Mouse (Mus musculus) urinary bladder, adult 2 months (tissue): Measurements from ENCODE around the gene Mcee. TPM values are rescaled to one million over a fixed set of nuclear protein-coding genes. Genes with fewer than 3 reads are reported as not detected.

Experiments
- DNase-seq: peaks from one replicate; pipeline ENCODE4 v3.0.0; 2022; ENCODE audit warnings: low spot score
- polyA plus RNA-seq: library from polyadenylated mRNA; depleted of rRNA; stranded (reverse); fragments of >200 nt; gene quantifications from 2 replicates; pipeline ENCODE4 v1.2.3, GENCODE M21; 2012; rRNA removed

The Mcee gene
- polyA plus RNA-seq, 1 experiment = 85.7 TPM

- DNase-seq = no peak
These were observed 47.5 kb downstream of the Mcee start for GRCm38 (mm10) chr7:64439595-64440518.

GRCm38 (mm10) chr7:64440519-64440918, 48.1 kb downstream of the Mcee start:
- DNase-seq = no peak

- DNase-seq = no peak
These were observed 58.2 kb downstream of the Mcee start for GRCm38 (mm10) chr7:64450631-64451030.

- no peak for DNase-seq
These were observed 59.0 kb downstream of the Mcee start for GRCm38 (mm10) chr7:64451441-64451840.

GRCm38 (mm10) chr7:64451861-64452382, 59.5 kb downstream of the Mcee start:
- no peak for DNase-seq

- no peak for DNase-seq
These were observed 60.2 kb downstream of the Mcee start for GRCm38 (mm10) chr7:64452471-64453222.

- DNase-seq = no peak
These were observed 63.8 kb downstream of the Mcee start for GRCm38 (mm10) chr7:64456176-64456575.

GRCm38 (mm10) chr7:64456676-64457075, 64.3 kb downstream of the Mcee start:
- DNase-seq = no peak

GRCm38 (mm10) chr7:64457811-64458210, 65.4 kb downstream of the Mcee start:
- no peak for DNase-seq

Other genes with a start within 250 kb of the Mcee start
- gene Trpm1, start 238.8 kb upstream of the Mcee start, polyA plus RNA-seq = 0.01 TPM in 1 of 2 replicates, not detected in the other
- 15.8 and 18.1 TPM in 2 replicates for gene Mtmr10, start 105.0 kb upstream of the Mcee start, polyA plus RNA-seq
- 3.7 and 4.4 TPM in 2 replicates for gene Fan1, start 18.5 kb upstream of the Mcee start, polyA plus RNA-seq
- 13.4 and 14.1 TPM in 2 replicates for gene Mphosph10, start 339 bp upstream of the Mcee start, polyA plus RNA-seq
- gene Apba2, start 109.1 kb downstream of the Mcee start, polyA plus RNA-seq = 2.1 and 2.3 TPM in 2 replicates